Mouse (Mus musculus) G1E (cell line): ENCODE data around the gene Crtam.

Source experiments
- CTCF ChIP-seq: IDR thresholded peaks from 2 replicates; pipeline ENCODE4 v1.5.1; 2012; ENCODE audit warnings: low read depth, low read length, inconsistent platforms, mixed read lengths
- GATA1 ChIP-seq: IDR thresholded peaks from 2 replicates; pipeline ENCODE4 v1.6.1; 2012; ENCODE audit warnings: borderline replicate concordance, low read length, inconsistent platforms, mixed read lengths
- POLR2AphosphoS5 ChIP-seq: IDR thresholded peaks from 2 replicates; pipeline ENCODE4 v1.6.1; 2012; ENCODE audit warnings: low read depth, low read length, inconsistent platforms; ENCODE audit not compliant: insufficient replicate concordance

DNA sequence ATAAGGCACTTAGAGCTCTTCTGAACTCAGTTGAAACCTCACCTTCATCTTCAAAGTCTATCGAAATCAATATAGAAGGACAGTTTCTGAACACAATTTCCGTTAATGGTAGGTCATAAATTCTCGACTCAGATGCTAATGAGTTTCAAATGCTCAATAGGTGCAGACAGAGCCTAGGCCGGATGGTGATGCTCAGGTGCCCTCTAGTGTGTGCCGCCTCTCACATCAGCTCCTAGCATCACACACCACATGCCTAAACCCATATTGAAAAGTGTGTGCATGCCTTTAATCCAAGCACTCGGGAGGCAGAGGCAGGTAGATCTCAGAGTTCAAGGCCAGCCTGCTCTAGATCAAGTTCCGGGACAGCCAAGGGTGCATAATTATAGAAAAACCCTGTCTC lies 67.0 kb downstream of the Crtam start:
- TF ChIP-seq CTCF (no peak), POLR2AphosphoS5 (no peak), GATA1 (no peak)
